Mouse (Mus musculus) thymus, adult 18-20 months (tissue): ENCODE measurements around the gene Coro2b.

Experiments used
- DNase-seq, 2 experiments: peaks; one replicate each; pipeline ENCODE4 v3.0.0; 2022; ENCODE audit warnings: mixed read lengths in 2 of 2

The Coro2b gene

GRCm38 (mm10) chr9:62510530-62510936 lies 26.3 kb downstream of the Coro2b start:
- peak in 1 of 2 experiments; percentile 72 for DNase-seq

DNA sequence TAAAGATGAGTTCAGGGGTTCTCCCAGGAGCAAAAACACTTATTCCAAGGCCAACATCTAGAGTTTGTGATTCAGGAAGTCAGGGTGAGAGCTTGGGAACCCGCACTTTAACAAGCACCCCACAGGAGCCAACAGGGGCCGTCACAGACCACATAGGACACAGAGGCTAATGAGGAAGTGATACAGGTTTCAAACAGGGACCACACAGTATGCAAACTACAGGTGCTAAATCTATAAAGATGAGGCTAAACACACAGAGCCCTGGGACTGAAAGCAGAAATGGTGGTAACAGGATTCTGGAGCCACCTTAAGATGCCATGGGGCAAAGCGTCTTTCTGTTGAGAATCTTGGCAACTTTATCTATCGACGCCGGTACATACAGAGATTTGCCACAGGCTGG lies 27.2 kb downstream of the Coro2b start:
- no peak for DNase-seq

DNA sequence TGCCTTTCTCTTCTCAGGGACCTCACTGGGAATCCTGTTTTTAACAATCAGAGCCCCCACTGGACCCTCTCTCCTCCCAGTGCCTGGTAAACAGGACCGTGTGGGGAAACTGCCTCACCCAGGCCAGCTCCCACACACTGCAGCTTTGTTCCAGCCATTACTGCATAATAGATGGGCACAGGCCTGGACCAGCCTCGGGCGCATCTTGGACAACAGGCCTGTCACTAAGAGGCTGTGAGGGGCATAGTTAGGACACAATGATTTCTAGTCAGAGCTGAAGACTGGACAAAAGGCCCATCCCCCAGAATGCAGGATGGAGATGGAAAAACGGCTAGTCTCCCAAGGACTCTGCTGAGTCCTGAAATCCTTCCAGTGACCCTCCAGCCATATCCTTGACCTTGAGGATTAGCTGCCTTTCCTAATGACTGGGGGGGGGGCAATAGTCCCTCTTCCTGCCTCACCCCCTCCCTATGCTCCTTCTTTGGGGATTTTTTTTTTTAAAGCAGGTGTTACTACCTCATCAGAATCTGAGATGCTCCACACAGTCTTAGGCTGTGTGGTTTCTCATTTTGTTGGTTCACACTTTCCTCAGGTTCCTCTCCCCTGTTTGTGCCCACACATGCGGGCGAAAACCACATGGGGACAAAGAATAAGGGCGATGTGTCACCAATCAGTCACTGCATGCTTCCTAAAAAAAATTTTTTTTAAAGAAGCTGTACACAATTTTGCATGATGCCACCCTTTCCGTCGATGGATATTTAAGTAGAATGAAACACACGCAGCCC lies 27.9 kb downstream of the Coro2b start:
- no peak for DNase-seq

- no peak for DNase-seq
Observed at GRCm38 (mm10) chr9:62506467-62507067, 30.3 kb downstream of the Coro2b start.

DNA sequence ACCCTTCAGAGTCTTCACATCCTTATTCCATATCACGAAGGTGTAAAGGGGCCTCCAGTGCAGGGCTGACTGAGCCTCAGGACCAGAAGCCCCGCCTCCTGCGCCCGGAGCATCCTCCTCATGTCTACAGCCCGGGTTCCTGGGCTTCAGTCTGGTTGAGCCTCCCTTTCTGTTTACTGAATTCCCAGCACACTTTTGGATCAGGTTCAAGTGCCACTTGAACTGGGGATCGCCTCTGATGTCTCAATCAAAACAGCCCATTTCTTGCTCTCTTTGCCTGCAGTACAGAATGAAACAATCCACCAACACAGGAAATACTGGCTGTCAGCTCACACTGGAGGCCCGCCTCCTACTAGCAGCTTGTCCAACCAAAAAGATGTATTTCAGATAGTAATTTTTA lies 32.7 kb downstream of the Coro2b start:
- no peak for DNase-seq

- DNase-seq: no peak
Observed at GRCm38 (mm10) chr9:62502361-62502760, 34.5 kb downstream of the Coro2b start.

GRCm38 (mm10) chr9:62501566-62501965 lies 35.3 kb downstream of the Coro2b start:
- no peak for DNase-seq

- no peak for DNase-seq
Observed at GRCm38 (mm10) chr9:62500007-62500406, 36.8 kb downstream of the Coro2b start.

- no peak for DNase-seq
Observed at GRCm38 (mm10) chr9:62498945-62499344, 37.9 kb downstream of the Coro2b start.

GRCm38 (mm10) chr9:62497135-62498092 lies 39.4 kb downstream of the Coro2b start:
- no peak for DNase-seq

DNA sequence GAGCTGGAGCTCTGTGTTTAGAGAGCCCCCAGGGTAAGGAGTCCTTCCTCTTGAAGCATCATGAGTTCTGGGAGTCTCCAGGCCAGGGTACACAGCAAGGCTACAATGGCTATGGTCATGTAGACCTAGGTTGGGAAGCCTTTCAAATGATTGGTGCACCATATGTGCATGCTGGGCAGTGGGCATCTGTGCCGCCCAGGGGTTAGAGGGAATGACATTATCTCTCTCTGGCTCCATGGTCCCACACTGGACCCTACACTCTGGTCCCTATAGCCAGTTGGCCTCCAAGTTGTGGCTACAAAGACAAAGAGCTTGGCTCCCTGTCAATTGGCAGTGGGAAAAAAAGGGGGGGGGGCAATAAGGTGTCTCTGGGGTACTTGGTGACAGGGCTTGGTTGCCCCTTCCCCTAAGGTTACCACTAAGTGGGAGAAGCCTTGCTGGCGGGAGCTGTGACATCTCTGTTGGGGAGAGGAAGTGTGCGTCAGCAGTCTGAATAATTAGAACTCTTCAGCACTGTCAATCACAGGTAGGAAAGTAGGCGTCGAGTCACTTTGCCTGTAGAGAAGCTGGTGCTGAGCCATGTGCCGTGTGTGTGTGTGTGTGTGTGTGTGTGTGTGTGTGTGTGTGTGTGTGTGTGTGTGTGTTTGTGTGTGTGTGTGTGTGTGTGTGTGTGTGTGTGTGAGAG lies 44.4 kb downstream of the Coro2b start:
- no peak for DNase-seq

DNA sequence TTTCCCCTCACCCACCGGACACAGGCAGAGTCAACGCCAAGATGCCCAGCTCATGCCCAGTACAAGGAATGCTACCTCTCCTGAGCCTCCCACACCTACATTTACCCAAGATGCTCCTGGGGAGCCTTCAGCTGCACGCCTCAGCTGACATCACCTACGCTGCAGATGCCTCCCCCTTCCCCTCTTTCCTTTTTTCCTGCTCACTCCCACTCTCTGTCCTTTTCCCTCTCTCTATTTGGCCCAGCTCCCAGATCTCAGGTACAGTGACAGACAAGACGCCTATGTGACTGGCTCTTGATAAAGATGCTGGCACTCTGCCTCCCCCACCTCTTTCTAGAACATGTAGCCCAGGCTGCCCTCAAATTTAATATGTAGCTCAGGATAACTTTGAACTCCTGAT lies 45.2 kb downstream of the Coro2b start:
- DNase-seq: no peak

DNA sequence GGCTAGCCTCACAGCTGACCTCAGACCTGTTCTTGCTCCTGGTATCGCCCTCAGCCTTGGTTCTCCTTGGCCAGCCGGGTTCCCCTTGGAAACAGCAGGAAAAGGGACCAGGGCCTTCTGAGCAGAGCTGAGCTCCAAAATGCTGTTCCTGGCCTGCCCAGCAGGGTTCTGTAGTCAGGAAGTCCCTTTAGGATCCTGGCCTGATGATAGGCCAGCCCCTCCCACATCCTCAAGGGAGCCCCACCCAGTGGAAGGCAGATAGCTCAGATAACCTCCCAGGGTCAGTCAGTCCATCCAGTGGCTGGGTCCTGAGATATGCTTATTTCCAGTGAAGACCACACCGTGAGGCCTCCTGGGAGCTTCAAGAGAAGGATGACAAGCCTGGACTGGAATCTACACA lies 45.7 kb downstream of the Coro2b start:
- DNase-seq: no peak

DNA sequence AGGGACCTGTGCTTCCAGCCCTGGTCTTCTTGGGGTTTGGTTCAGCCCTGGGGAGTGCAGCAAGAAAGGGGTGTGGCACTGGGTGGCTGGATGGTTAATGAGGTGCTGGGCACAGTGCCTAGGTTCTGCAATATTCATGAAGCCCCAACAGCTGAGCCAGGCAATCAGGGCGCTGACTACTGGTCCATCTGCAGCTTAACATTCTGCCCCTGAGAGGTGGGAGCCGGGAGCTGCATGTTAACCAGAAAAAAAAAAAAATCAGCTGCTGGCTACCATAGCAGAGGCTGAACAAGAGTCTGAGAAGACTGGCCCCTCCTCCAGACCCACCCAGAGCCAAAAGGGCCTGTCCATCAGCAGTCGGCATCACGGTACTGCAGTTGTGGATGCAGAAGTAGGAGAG lies 52.7 kb downstream of the Coro2b start:
- no peak for DNase-seq

DNA sequence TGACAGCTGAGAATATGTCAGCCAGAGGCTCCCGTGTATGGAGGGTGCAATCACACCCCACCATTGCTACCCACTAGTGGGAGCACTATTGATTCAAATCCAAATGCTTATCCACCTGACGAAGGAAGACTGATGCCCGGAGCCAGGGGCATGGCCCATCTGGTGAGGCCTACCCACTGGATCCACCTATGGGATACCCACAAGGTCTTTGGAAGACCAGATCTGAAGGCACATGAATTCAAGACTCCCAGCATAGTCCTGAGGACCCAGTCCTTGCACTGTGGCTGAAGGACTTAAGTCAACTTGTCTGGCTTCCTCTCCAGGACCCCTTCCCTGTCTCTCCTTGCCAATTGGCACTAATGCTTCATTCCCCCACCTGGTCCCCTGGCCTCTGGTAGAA lies 54.1 kb downstream of the Coro2b start:
- no peak for DNase-seq

GRCm38 (mm10) chr9:62480898-62481642 lies 55.8 kb downstream of the Coro2b start:
- DNase-seq: no peak

DNA sequence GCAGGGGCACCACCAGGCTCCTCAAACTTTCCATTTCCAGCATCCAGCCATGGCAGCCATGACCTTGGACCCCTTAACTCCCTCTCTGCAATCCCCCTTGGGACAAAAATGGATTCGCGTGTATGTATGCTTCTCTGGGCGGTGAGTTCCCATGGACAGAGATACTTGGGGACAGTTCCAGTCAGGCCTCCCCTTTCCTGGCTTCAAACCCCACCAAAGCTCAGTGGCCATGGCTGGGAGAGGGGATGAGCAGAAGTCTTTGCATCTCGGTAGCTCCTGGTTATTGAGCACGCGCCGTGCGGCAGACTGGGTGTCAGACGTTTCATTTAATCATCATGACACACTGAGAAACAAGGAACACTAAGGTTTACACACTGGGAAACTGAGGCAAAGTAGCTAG lies 56.7 kb downstream of the Coro2b start:
- DNase-seq: no peak

DNA sequence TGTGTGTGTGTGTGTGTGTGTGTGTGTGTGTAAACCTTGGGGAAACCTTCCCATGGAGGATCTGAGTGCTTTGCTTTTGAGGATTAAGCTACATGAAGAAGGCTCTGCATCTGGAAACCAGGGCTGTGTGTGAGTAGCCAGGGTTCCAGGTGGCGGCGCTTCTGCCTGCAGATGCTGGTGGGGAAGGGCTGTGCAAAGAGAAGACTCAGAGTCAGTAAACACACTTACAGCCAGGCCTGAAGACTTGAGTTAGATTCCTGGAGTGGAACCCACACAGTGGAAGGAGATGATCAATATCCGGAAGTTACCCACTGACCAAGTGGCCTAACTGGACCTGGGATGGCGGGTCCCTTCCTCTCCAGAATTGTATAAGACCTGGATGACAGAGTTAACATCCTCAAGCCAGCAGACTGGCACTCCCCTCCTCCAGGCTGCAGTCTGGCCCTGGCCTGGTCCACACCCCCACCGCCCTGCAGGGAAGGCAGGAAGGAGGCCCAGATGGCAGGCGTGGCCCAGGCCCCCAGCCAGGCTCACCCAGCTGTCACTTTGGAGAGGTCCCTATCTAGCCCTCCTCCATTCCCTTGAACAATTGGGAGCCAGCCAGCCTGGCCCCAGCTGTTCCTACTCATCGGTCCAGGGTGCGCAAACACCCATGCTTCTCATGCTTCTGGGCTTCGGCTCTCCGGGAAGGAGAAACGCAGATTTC lies 59.9 kb downstream of the Coro2b start:
- DNase-seq: no peak

- no peak for DNase-seq
Observed at GRCm38 (mm10) chr9:62474206-62474605, 62.6 kb downstream of the Coro2b start.

GRCm38 (mm10) chr9:62471541-62472189 lies 65.2 kb downstream of the Coro2b start:
- DNase-seq: no peak

DNA sequence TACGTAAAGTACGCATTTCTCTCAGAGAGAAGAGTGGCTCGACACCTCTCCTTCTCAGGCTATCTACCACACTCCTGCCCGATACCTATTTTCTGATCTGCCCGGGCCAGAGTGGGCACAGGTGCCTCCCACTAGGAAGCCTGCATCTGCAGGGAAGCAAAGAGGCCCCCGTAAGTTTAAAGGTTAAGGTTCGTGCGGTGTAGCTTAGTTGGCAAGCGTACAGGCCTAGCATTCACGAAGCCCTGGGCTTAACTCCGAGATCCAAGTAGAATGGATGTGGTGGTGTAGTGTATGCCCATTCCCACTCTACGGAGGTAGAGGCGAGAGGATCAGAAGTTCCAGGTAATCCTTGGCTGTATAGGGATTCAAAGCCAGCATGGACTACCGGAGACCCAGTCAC lies 65.8 kb downstream of the Coro2b start:
- no peak for DNase-seq
